Mouse (Mus musculus) midbrain, postnatal 0 days (tissue): ENCODE results near the gene Piwil1. TPM values are rescaled to one million over a fixed set of nuclear protein-coding genes. Genes with fewer than 3 reads are reported as not detected.

Experiments
- ATAC-seq: fragments of 200-750 bp; cut with Nextera tagmentation; 2 replicates; pipeline ENCODE4 v1.8.0; 2017; ENCODE audit warnings: moderate number of reproducible peaks, mild to moderate bottlenecking, moderate TSS enrichment, moderate library complexity; ENCODE audit not compliant: low FRiP score
- DNase-seq: peaks from one replicate; pipeline ENCODE4 v3.0.0-alpha.2; 2015; ENCODE audit warnings: low spot score
- H3K27ac ChIP-seq: fragments of 300-500 bp; sonication (generic); 2 replicates; pipeline ENCODE4 v1.5.1; 2014; ENCODE audit warnings: low read depth, mild to moderate bottlenecking, low read length, mixed read lengths
- H3K27me3 ChIP-seq: fragments of 300-500 bp; sonication (generic); 2 replicates; pipeline ENCODE4 v1.6.1; 2014; ENCODE audit warnings: low read length, control low read depth, mixed read lengths; ENCODE audit not compliant: insufficient read depth
- H3K36me3 ChIP-seq: fragments of 300-500 bp; sonication (generic); 2 replicates; pipeline ENCODE4 v1.6.1; 2014; ENCODE audit warnings: low read length, control low read depth, mixed read lengths; ENCODE audit not compliant: insufficient read depth
- H3K4me1 ChIP-seq: fragments of 300-500 bp; sonication (generic); 2 replicates; pipeline ENCODE4 v1.6.1; 2014; ENCODE audit warnings: mild to moderate bottlenecking, control low read depth, antibody characterized with exemption, low read length, mixed read lengths; ENCODE audit not compliant: insufficient read depth
- H3K4me2 ChIP-seq: fragments of 300-500 bp; sonication (generic); 2 replicates; pipeline ENCODE4 v1.6.1; 2014; ENCODE audit warnings: low read depth, mild to moderate bottlenecking, low read length, mixed read lengths; ENCODE audit not compliant: poor library complexity, severe bottlenecking
- H3K4me3 ChIP-seq: fragments of 300-500 bp; sonication (generic); 2 replicates; pipeline ENCODE4 v1.5.1; 2014; ENCODE audit warnings: low read depth, mild to moderate bottlenecking, low read length, moderate library complexity
- H3K9ac ChIP-seq: fragments of 300-500 bp; sonication (generic); replicated peaks from 2 replicates; pipeline ENCODE4 v1.6.1; 2014; ENCODE audit warnings: mild to moderate bottlenecking, low read length, moderate library complexity, mixed read lengths; ENCODE audit not compliant: poor library complexity, severe bottlenecking
- H3K9me3 ChIP-seq: fragments of 300-500 bp; sonication (generic); 2 replicates; pipeline ENCODE4 v1.6.1; 2016; ENCODE audit warnings: low read length, control low read depth
- CTCF ChIP-seq: IDR thresholded peaks from 2 replicates; pipeline ENCODE4 v1.5.1; 2016; ENCODE audit warnings: antibody characterized with exemption, mild to moderate bottlenecking
- WGBS: fragments of 180-500 bp; shearing (Covaris S2); extraction: QIAGEN DNeasy Blood & Tissue Kit; methylation state at CpG from one replicate; pipeline ENCODE4 v1.1.7; 2014; 5-methylcytosine and 5-hydroxymethylcytosine counted together
- polyA plus RNA-seq: library from polyadenylated mRNA; unstranded; fragments of >200 nt; fragmentation: Nextera tagmentation; extraction: Ambion mirVana; gene quantifications from 2 replicates; pipeline ENCODE4 v1.2.1, GENCODE M21; 2015
- total RNA-seq: library from RNA; depleted of rRNA; stranded (reverse); fragments of >200 nt; gene quantifications from 2 replicates; pipeline ENCODE4 v1.2.3, GENCODE M21; 2014; rRNA removed

Gene Piwil1
- total RNA-seq (0.22 and 0.76 TPM in 2 replicates), polyA plus RNA-seq (0.45 and 0.47 TPM in 2 replicates)

DNA sequence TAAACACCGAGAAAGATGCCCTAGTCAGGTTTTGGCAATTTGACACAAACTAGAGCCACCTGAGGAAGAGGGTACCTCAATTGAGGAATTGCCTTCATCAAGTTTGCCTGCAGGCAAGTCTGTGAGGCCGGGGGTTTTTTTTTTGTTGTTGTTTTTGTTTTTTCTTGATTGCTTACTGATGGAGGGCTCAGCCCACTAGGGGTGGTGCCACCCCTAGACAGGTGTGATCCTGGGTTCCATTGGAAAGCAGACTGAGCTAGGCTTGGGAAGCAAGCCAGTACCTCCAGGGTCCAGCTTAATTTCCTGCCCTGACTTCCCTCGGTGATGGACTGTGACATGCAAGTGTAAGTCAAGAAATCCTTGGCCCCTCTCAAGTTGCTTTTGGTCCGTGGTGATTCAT lies at the start of gene Piwil1:
Gene Piwil1, plus strand, starts transcription at position 301 of the 400 bp plus-strand sequence.
- no peaks in the 10 kb centered on the region for H3K27me3 ChIP-seq
- 0 out of 2 replicates have a peak, but pooled peaks cover 2% of the 10 kb centered on the region for H3K4me1 ChIP-seq
- ATAC-seq = no peak
- H3K9ac ChIP-seq = no peak within 1 kb of the TSS
- 84% methylated on average over 4 of the region's 4 CpGs for WGBS
- H3K4me3 ChIP-seq = no peak within 1 kb of the TSS
- no peak for TF ChIP-seq CTCF
- no peaks in the 10 kb centered on the region for H3K36me3 ChIP-seq
- H3K9me3 ChIP-seq = no peaks in the 10 kb centered on the region
- H3K4me2 ChIP-seq = no peak within 1 kb of the TSS
- DNase-seq = no peak
- H3K27ac ChIP-seq = no peak within 1 kb of the TSS

DNA sequence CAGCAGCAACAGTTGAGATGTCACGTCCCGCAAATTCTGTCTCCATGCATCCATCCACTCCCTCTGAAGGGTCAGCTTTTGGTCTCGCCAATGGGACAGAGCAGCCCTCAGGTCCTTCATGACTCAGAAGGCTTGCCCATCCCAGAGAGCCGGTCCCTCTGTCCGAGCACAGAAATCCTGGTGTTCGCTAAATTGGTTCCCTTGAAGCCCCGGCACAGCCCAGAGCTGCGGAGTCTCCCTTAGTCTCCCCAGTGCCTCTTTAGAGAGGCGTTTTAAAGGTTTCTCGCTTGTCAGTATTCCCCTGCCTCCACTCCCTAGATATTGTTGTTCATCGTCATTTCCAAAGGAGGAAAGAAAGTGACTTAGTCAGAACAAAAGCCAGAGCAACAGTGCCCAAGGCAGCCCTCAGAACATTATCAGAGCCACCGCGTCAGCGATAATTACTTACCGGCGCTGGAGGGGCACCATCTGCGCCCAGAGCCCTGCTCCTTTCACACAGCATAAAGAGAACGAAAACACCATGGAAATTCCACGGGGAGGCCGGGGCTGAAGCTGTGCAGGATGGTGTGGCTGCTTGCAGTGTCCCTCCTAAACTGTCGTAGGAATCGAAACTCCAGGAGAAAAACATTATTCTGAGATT lies 45.7 kb upstream of the Piwil1 start:
- 20% methylated on average over 22 of the region's 22 CpGs for WGBS
- no peaks in the 10 kb centered on the region for H3K4me1 ChIP-seq
- DNase-seq (no peak), ATAC-seq (no peak)
- no peaks in the 10 kb centered on the region for H3K9me3 ChIP-seq
- H3K27me3 ChIP-seq = no peaks in the 10 kb centered on the region
- H3K9ac ChIP-seq = no peak overlapping the region
- H3K4me2 ChIP-seq = peak overlapping the region; percentile 37
- no peak overlapping the region for H3K27ac ChIP-seq
- no peak for TF ChIP-seq CTCF
- 0 out of 2 replicates have a peak overlapping the region, but pooled peaks have one; percentile 9 for H3K4me3 ChIP-seq
- no peaks in the 10 kb centered on the region for H3K36me3 ChIP-seq

- H3K4me2 ChIP-seq = no peak overlapping the region
- H3K9ac ChIP-seq = no peak overlapping the region
- H3K36me3 ChIP-seq = no peaks in the 10 kb centered on the region
- no peak overlapping the region for H3K27ac ChIP-seq
- H3K9me3 ChIP-seq = no peaks in the 10 kb centered on the region
- no peaks in the 10 kb centered on the region for H3K4me1 ChIP-seq
- no peaks in the 10 kb centered on the region for H3K27me3 ChIP-seq
- no peak for TF ChIP-seq CTCF
- 49% methylated on average over 8 of the region's 8 CpGs for WGBS
- DNase-seq (no peak), ATAC-seq (no peak)
- H3K4me3 ChIP-seq = no peak overlapping the region
These were observed 42.2 kb upstream of the Piwil1 start for GRCm38 (mm10) chr5:128660101-128660500.

GRCm38 (mm10) chr5:128662881-128663280 lies 39.4 kb upstream of the Piwil1 start:
- Histone ChIP-seq H3K9me3 (no peaks in the 10 kb centered on the region), H3K36me3 (no peaks in the 10 kb centered on the region), H3K27ac (no peak overlapping the region), H3K9ac (no peak overlapping the region), H3K27me3 (no peaks in the 10 kb centered on the region), H3K4me3 (no peak overlapping the region), H3K4me1 (no peaks in the 10 kb centered on the region), H3K4me2 (no peak overlapping the region)
- WGBS = 94% methylated on average over 6 of the region's 6 CpGs
- DNase-seq (no peak), ATAC-seq (no peak)
- 0 out of 2 replicates have a peak, but pooled peaks have one; percentile 30 for TF ChIP-seq CTCF

- WGBS = 75% methylated on average over 7 of the region's 7 CpGs
- H3K27ac ChIP-seq = no peak overlapping the region
- peaks cover 3% of the 10 kb centered on the region; the same call in 1 of the 2 replicates for H3K27me3 ChIP-seq
- H3K4me1 ChIP-seq = no peaks in the 10 kb centered on the region
- no peak overlapping the region for H3K4me2 ChIP-seq
- DNase-seq = no peak
- H3K9ac ChIP-seq = no peak overlapping the region
- no peak for TF ChIP-seq CTCF
- no peaks in the 10 kb centered on the region for H3K9me3 ChIP-seq
- no peak for ATAC-seq
- H3K4me3 ChIP-seq = no peak overlapping the region
- no peaks in the 10 kb centered on the region for H3K36me3 ChIP-seq
These were observed 38.3 kb upstream of the Piwil1 start for GRCm38 (mm10) chr5:128663976-128664375.

- DNase-seq = no peak
These were observed 37.3 kb upstream of the Piwil1 start for GRCm38 (mm10) chr5:128665045-128665444.

More at GRCm38 (mm10) chr5:128665045-128665444, 37.3 kb upstream of the Piwil1 start:
- Histone ChIP-seq H3K4me3 (no peak overlapping the region), H3K9me3 (no peaks in the 10 kb centered on the region), H3K27ac (no peak overlapping the region), H3K36me3 (no peaks in the 10 kb centered on the region), H3K9ac (no peak overlapping the region), H3K4me1 (no peaks in the 10 kb centered on the region), H3K4me2 (no peak overlapping the region), H3K27me3 (peaks cover 4% of the 10 kb centered on the region; the same call in 1 of the 2 replicates)
- WGBS = 100% methylated on average over 1 of the region's 1 CpGs
- TF ChIP-seq CTCF = peak; percentile 61
- no peak for ATAC-seq
